Mouse (Mus musculus): Measurements from ENCODE around the gene Sipa1. TPM values are rescaled to one million over a fixed set of nuclear protein-coding genes. Genes with fewer than 3 reads are reported as not detected.

Gene Sipa1
- total RNA-seq, 2 experiments from 2014 or later, result 6.9 to 9.5 TPM

GRCm38 (mm10) chr19:5611973-5612372 is 51.5 kb downstream of the Sipa1 start:
- intact Hi-C loops (cut with DNase I), result no loop called here
- DNase-seq, result no peak

GRCm38 (mm10) chr19:5609547-5610404 is 53.7 kb downstream of the Sipa1 start, which contains the start of gene Kat5:
Gene Kat5 (minus strand): TSS chr19:5610237.
- intact Hi-C loops (cut with DNase I), result no loop called here

DNA sequence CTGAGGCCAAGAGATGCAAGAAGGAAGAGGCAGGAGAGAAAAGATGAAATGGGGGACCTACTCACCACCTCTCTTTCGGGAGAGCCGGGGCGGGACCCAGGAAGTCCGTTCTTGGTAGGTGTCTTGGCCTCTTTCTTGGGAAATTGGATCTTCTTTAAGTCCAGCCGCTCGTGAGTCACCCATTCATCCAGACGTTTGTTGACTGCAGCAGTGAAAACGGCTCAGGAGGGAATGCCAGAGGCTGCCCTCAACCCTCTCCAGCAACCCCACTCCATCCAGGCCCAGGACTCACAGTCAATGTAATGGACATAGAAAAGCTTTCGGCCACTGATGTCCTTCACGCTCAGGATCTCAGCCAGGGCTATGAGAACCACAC is 54.3 kb downstream of the Sipa1 start:
- intact Hi-C loops (cut with DNase I), result no loop called here
- no peak for DNase-seq

More at GRCm38 (mm10) chr19:5609547-5610404, 53.7 kb downstream of the Sipa1 start, which contains the start of gene Kat5:
- peak; percentile 85 to 97 for DNase-seq

DNA sequence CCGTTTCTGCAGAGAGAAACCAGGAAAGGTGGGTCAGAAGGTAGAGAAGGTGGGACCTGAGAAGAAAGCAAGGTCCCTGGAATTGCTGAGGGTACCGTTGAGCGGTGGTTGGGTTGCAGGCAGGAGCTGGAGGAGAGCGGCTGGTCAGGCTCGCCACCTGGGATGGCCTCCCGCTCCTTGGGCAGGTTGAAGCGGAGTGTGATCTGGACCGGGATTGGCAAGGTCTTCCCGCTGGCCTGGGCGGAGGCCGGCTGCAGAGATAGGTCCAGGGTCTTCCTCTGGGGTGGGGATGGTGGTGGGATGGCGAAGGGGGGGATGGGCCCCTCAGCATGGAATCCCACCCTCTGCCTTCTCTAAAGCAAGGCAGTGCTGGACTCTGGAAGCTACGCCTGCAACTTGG is 54.8 kb downstream of the Sipa1 start:
- DNase-seq, result no peak
- intact Hi-C loops (cut with DNase I), result no loop called here

DNA sequence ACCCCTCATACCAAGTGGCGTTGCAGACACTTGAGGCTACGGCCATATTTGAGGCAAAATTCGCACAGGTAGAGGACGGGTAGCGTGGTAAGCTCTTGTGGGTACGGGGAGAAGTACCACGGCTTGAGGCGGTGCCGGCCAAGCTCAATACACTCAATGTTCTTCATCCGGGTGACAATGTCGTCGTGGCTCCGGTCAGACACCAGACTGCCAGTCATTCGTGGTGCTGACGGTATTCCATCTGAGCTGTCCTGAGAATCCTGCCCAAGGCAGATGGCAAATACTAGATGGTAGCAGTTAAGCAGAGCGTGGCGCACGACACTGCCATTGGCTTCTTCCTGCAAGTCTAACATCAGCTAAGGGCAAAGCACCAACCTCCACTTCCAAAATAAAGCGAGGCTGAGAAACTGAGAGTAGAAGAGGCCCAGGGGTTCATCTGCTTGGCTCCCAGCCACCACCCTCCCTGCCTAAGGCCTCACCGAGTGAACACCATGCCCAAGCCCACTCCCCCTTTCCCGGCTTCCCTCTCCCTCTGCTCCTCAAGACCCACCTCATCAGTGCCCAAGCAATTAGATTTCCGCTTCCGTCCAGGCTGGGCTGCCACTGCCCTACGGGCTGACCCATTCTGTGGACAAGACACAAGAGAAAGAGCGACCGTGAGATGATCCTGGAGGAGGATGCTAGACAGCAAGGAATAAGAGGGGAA is 55.6 kb downstream of the Sipa1 start:
- intact Hi-C loops (cut with DNase I), result no loop called here

DNA sequence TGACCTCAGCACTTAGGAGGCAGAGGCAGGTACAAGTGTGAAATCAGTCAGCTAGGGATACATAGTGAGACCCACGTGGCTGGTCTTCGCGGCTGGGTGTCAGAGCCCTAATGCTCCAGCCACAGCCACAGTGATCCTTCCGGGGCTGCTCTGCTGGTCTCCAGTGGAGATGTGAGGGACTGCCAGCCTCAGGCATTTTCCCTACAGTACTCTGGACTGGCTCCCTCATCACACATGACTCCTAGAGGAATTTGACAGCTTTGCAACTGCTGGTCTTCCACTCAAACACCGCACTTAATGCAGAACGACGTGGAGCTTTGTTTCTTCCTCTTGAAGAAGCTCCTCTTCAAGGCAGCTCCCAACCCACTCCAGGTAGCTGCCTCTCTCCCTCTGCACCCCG is 57.3 kb downstream of the Sipa1 start:
- DNase-seq, result no peak
- intact Hi-C loops (cut with DNase I), result no loop called here

More for the DNA sequence above, 55.6 kb downstream of the Sipa1 start:
- DNase-seq, result no peak

- intact Hi-C loops (cut with DNase I), result no loop called here
- DNase-seq, result no peak
Measured at GRCm38 (mm10) chr19:5605126-5605525, 58.4 kb downstream of the Sipa1 start.

DNA sequence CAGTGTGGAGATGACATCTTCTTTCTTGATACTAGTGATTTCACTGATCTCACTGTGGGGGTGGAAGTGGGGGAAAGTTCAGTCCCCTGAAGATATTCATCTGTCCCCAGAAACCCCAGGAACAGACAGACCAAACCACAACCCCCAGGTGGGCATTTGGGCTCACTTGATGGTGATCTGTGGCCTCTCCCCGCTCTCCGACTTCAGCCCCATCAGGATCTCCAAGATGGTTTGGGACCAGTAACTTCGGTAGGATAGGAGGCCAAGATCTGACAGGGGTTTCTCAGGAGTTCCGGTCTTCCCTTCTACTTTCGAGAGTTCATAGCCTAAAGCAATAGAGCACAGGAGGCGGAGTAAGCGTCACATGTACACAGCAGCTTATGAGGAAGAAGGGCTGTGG is 59.8 kb downstream of the Sipa1 start:
- DNase-seq, result no peak
- intact Hi-C loops (cut with DNase I), result no loop called here

DNA sequence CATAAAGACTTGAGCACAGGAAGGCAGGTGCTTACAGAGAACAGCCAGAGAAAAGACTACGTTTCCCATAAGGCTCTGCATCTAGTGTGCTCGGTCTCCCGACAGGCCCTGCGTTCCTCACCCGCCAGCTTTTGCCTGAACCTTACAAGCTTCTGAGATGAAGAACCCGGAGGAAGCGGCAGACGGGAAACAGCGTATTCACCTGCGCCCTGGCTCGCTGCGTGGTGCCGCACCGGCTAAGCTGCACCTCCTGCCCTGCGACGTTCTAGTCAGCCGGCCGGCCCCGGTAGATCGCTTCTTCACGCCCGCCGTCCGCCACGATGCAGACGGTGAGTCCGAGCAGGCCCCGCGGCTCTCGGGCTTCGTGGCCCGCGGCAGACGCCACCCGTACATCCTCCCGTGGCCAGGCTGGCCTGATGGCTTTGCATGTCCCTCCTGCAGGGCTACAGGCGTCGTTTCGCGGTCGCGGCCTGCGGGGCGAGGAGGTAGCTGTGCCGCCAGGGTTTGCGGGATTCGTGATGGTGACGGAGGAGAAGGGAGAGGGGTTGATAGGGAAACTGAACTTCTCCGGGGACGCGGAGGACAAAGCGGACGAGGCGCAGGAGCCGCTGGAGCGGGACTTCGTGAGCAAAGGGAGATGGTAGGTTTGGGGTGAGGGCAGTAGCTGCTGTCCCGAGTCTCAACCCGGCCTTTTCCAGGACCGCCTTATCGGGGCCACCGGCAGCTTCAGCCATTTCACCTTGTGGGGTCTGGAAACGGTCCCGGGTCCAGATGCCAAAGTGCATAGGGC is 61.6 kb downstream of the Sipa1 start, which contains the start of gene Rnaseh2c:
Rnaseh2c (plus strand) TSS at position 122 of the 790 bp plus-strand sequence.
- DNase-seq, result peak; percentile 42 to 46
- intact Hi-C loops (cut with DNase I), result no loop called here

Small RNAs within 50 kb of the gene (microRNA-seq; reads per million reads assigned to microRNA genes)
- 0 to 0.74 reads per million in 2 experiments for gene Mir6987

Other genes starting within 250 kb of the Sipa1 start
- 100 to 1,000 TPM; 531 to 582 TPM for gene Drap1, start 238.7 kb downstream of the Sipa1 start, total RNA-seq (2021)
- gene AI837181, start 238.6 kb downstream of the Sipa1 start, total RNA-seq (2021), result 10 to 100 TPM; 32.7 to 33.6 TPM
- not detected for gene Fosl1, start 216.2 kb downstream of the Sipa1 start, total RNA-seq (2021)
- gene Ccdc85b, start 205.8 kb downstream of the Sipa1 start, total RNA-seq (2021), result 1 to 10 TPM; 4.7 to 6.0 TPM
- gene Fibp, start 203.1 kb downstream of the Sipa1 start, total RNA-seq (2021), result 10 to 100 TPM; 35.2 to 41.5 TPM
- not detected for gene Ctsw, start 195.2 kb downstream of the Sipa1 start, total RNA-seq (2021)
- 1 to 10 TPM; 5.3 to 6.3 TPM for gene Efemp2, start 189.8 kb downstream of the Sipa1 start, total RNA-seq (2021)
- 10 to 100 TPM; 16.1 to 19.8 TPM for gene Mus81, start 175.3 kb downstream of the Sipa1 start, total RNA-seq (2021)
- 10 to 100 TPM; 67.8 to 72.7 TPM for gene Cfl1, start 173.3 kb downstream of the Sipa1 start, total RNA-seq (2021)
- under 1 TPM; 0.33 to 0.59 TPM for gene 1700020D05Rik, start 159.9 kb downstream of the Sipa1 start, total RNA-seq (2021)
- 1 to 10 TPM; 5.2 to 7.8 TPM for gene Snx32, start 153.2 kb downstream of the Sipa1 start, total RNA-seq (2021)
- not detected for gene Ovol1, start 103.1 kb downstream of the Sipa1 start, total RNA-seq (2021)
- gene Ap5b1, start 95.7 kb downstream of the Sipa1 start, total RNA-seq (2021), result 1 to 10 TPM; 1.9 to 2.0 TPM
- gene Rnaseh2c, start 61.8 kb downstream of the Sipa1 start, total RNA-seq (2021), result 10 to 100 TPM; 35.8 to 38.6 TPM
- 10 to 100 TPM; 23.3 to 25.4 TPM for gene Kat5, start 53.5 kb downstream of the Sipa1 start, total RNA-seq (2021)
- gene Rela, start 26.2 kb downstream of the Sipa1 start, total RNA-seq (2021), result 10 to 100 TPM; 12.4 to 14.9 TPM
- 10 to 100 TPM; 10.8 to 11.3 TPM for gene Map3k11, start 25.0 kb upstream of the Sipa1 start, total RNA-seq (2021)
- 10 to 100 TPM; 12.2 to 15.2 TPM for gene Pcnx3, start 25.2 kb upstream of the Sipa1 start, total RNA-seq (2021)
- gene Kcnk7, start 40.7 kb upstream of the Sipa1 start, total RNA-seq (2021), result not detected
- gene Ehbp1l1, start 62.6 kb upstream of the Sipa1 start, total RNA-seq (2021), result 100 to 1,000 TPM; 235 to 261 TPM
- gene Fam89b, start 65.9 kb upstream of the Sipa1 start, total RNA-seq (2021), result 10 to 100 TPM; 19.7 to 22.8 TPM
- gene Ltbp3, start 77.2 kb upstream of the Sipa1 start, total RNA-seq (2021), result 10 to 100 TPM; 43.4 to 44.2 TPM
- gene Scyl1, start 107.7 kb upstream of the Sipa1 start, total RNA-seq (2021), result 10 to 100 TPM; 70.8 to 71.1 TPM
- gene Frmd8, start 211.6 kb upstream of the Sipa1 start, total RNA-seq (2021), result 1 to 10 TPM; 4.5 to 5.0 TPM
- gene Slc25a45, start 214.1 kb upstream of the Sipa1 start, total RNA-seq (2021), result 1 to 10 TPM in 1 of 2 experiments, under 1 TPM in 1; 0.99 to 1.0 TPM
- under 1 TPM in 1 of 2 experiments, not detected in 1; 0.20 TPM for gene Tigd3, start 230.4 kb upstream of the Sipa1 start, total RNA-seq (2021)
- gene Dpf2, start 249.3 kb upstream of the Sipa1 start, total RNA-seq (2021), result 10 to 100 TPM; 75.1 to 81.4 TPM

Measured in gastrocnemius, postnatal 36 days (tissue).